Mouse (Mus musculus): ENCODE results near the gene Bach2.

Gene Bach2

DNA sequence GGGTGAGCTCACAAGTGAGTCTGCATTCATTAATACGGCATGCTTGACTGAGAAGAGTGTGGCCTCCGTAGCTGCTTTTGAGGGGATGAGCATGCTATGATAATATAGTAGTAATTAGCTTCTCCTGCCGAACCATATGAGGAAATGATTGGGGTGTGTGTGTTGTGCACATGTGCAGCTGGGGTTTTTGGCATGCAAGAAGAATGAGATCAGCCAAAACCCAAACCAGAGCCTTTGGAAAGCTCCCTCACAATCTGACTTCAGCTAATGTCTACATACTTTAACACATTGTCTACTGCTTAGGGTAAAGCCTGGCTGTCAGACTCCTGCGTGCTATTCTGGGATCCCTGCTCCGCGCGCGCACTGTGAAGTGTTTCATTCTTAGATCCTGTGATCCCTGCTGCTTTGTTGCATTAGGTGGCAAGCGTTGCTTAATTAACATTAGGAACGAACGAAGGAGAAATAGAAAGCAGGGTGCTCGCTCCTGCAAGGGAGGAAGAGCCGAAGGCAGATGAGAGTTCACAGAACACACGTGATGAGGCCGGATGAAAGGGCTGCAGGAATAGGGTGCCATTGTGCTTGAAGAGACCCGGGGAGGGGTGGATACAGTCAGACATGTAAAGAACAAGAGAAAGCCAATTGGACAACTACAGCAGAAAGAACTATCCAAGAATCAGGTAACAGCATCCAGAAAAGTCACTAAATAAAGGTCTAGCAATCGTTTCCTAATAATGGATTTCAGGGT lies 248.2 kb downstream of the Bach2 start:
- DNase-seq (ENCODE audit: low read depth), result no peak

DNA sequence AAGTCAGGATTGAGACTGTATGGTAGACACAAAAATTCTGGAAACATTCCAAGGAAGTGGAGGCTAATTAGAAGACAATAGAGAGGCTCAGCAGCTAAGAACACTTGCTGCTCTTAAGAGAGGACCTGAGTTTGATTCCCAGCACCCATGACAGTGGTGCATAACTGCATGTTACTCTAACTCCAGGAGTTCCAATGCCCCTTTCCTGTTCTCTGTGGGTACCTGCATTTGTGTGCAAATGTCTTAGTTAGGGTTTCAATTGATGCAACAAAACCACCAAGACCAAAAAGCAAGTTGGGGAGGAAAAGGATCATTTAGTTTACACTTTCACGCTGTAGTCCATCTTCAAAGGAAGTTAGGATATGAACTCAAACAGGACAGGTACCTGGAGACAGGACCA lies 250.6 kb downstream of the Bach2 start:
- no peak for DNase-seq (ENCODE audit: low read depth)

DNA sequence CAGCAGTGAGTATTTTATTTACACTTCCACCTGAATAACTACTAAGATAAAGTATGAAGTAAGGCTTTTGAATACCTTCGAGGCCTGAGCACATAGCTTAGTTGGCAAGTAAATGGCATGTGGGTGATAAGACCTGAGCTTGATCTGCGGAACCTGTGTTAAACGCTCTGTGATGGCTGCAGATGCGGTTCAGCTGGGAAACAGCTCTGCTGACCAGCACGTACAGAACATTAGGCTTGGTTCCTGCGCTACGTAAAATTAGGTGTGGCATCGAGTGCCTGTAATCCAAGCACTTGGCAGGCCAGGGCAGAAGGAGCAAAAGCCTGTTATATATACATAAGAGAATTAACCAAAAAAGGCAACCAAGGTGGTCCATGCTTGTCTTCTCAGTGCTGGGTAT lies 252.6 kb downstream of the Bach2 start:
- DNase-seq (ENCODE audit: low read depth), result no peak

DNA sequence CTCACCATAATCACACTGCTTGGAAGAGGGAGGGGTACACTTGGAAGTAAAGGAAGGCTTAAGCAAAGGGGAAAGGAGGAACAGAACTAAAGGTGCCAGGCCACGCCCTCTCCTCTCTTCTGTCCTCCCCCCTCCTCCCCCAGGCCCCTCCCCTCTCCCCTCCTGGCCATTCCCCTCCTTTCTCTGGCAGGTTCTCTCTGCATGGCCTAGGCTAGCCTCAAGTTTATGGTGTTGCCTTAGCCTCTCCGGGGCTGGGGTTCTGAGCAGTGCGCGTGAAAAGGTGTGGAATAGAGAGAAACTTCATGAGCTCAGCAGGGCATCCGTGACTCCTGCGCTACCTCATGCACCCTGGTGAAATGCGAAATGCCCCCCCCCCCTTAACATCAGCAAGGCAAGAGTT lies 254.2 kb downstream of the Bach2 start:
- DNase-seq (ENCODE audit: low read depth), result no peak

DNA sequence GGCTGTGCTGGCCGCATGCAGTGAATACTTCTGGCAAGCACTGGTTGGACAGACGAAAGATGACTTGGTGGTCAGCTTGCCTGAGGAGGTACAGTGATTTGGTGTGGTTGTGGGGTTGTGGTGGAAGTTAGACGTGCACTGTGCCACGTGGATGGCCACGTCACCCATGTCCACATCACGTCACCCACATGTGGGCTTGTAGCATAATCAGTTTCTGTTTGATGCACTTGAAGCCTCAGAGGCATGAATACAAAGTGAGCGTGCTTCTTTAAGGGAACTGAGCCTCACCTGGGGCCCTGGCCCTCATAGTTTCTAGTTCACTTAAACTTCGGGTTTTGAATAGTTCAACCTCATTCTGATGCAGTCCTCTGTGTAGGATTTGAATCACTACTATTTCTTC lies 263.2 kb downstream of the Bach2 start:
- DNase-seq (ENCODE audit: low read depth), result no peak

DNA sequence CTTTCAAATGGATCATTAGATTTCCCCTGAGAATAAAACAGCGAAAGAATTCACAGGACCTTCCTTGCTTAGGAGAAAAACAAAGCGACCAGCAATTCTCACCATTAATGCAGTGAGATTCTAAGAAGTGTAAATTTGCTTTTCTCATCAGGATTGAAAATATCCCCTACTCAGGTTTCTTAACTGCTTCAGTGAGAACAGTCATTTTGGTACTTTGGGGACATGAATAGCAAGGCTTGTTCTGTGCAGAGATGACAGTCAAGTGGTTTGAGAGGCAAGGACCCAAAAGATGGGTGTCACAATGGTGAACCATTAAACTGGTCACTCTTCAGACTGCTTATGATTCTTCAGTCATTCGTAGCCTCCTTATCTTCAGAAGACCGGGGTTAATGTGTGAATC lies 263.6 kb downstream of the Bach2 start:
- DNase-seq (ENCODE audit: low read depth), result no peak

DNA sequence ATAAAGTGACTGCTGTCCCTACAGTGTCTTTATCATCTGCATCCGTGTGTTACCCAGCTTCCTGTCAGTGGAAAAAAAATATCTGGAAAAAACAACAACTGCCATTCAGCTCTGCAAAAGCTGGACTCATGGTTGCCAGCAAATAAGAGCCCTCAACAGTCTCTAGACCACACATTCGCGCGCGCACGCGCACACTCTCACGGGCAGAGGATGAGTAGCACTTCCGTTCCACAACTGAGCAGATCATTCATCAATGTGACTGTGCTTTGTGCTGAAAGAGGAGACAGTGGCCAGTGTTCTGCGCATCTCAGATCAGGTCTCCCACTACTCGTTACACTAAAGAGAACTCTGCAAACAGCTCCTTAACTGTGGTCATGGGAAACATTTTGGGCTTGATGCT lies 265.6 kb downstream of the Bach2 start:
- no peak for DNase-seq (ENCODE audit: low read depth)

DNA sequence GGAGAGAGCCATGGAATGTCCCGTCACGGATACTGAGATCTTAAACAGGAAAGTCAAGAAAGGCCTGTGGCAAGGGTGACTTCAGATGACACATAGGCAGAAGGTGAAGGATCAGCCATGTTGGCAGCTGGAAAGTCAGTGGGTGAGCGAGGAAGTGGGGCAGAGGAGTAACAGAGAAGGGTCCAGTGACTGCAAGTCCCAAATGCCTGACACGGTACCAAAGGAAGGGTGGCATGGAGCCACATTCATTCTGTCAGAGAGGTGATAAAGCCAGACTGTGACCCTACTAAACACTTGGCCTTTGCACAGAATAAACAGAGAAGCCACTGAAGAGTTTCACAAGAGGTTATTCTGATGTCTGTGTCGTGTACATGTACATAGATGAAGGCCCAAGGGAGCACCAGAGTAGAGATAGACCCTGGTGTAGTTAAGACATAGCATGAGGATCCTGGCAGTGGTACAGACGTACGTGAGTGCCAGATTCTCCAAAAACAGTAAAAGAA lies 267.8 kb downstream of the Bach2 start:
- no peak for DNase-seq (ENCODE audit: low read depth)

DNA sequence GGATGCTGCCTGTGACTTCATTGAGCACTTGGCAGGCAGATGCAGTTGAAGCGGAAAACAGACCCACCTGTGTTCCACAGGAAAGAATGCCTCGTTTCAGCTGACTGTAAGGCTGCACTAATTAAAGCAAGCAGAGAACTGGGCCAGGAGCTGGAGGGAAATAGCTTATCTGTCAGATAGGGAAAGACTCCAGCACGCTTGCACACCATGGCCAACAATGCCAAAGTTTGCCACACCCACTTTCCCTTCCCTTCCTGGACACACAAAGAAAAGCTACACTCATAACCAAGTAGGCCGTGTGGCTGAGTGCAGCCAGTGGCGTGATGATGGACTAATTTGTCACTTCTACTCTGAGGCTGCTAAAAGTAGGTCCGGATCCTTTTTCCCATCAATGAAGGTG lies 268.4 kb downstream of the Bach2 start:
- DNase-seq (ENCODE audit: low read depth), result no peak

DNA sequence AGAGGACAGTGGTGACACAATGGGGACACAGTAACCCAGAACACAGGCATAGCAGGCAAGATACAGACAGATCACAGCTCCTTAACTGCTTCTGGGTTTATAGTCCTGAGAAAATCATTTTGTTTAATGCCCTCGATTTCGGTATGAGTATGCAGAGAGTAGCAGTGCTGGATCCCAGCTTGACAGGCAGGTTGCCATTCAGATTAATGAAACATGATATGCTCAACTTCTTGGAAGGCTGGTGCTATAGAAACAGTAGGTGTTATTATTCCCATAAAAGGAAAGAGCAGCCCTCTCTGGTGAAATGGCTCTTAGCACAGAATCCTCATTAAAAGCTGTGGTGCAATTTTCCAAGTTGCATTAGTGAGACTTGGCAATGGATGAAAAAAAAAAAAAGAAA lies 270.0 kb downstream of the Bach2 start:
- DNase-seq (ENCODE audit: low read depth), result no peak

DNA sequence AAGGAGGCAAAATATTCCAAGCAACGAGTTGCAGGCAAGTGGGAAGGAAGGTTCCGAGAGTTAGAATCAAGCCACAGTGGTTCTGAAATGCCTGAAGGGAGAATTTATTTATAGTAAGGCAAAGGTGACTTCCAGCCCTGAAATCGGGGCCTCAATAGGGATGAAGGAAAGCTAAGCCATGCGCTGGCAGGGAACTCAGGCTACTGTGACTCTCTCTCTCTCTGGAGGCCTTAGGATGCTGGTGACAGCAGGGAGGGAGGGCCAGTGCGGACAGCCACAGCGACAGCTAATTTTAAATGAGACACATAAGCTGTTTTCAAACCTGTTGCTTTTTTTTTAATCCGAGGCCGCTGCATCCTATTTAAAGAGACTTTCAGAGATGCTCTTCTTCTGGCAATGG lies 270.4 kb downstream of the Bach2 start:
- no peak for DNase-seq (ENCODE audit: low read depth)

DNA sequence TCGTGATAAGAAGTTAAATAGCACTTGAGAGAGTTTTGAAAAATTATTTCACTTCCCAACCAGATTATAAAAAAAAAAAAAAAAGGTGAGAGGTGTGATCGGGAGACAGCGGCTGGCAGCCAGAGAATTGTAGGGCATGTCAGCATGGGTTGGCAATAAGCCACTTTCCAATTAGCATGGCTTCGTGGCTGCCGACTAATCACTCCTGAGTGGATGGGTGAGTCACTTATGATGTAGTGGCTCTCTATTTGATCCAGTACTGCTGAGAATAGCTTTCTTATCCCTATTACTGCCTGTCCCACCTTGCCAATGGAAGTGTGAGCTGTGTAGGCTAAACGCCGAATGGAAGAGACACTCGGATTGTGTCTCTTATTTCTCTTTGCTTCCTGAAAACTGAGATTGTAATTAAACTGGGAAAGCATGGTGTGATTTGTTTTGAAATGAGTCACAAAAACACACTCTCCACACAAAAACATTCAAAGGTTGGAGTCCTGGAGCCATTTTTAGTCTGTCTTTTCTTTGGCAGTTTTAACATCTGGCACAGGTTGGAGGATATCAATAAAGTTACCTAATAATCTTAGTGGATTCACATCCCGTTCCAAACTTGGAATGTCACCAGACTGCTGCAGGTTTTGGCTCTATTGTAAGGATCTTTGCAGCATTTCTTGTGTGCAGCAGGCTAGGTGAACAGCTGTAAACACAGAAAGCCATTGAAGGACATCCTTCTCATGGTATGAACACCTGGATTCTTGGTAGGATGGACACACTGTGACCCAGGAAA lies 271.4 kb downstream of the Bach2 start:
- DNase-seq (ENCODE audit: low read depth), result no peak

DNA sequence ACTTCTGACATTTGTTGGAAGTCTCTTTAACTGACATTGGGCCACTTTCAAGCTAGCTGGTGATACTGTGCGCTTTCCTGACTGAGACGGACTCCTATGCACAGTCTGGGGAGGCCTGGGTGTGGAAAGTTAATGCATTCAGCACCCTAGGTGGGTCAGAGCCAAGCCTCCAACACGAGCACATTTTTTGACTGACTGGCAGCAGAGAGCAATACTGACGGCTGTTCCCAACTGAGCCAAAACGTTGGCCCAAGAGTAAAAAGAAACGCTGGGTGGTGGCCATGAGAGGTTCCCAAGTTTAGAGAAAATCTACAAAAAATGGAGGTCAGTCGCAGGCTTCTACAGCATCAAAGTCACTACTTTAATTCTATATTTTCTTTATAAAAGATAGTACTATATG lies 272.3 kb downstream of the Bach2 start:
- no peak for DNase-seq (ENCODE audit: low read depth)

DNA sequence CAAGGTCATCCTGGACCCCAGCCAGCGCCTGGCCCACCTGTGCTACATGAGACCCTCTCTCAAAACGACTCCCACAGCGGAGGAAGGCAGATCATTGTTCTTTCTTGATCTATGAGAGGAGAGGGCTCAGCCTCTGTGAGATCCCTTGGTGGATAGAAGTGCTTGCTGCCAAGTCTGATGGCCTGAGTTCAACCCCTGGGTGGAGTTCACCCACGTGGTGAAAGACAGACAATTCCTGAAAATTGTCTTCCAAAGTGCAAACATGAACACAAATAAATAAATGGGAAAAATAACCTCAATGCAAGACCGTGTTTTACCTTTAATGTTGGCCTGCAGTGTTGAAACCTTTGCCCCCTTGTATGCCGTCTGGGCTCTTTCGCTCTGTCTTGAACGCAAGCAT lies 277.5 kb downstream of the Bach2 start:
- DNase-seq (ENCODE audit: low read depth), result no peak

DNA sequence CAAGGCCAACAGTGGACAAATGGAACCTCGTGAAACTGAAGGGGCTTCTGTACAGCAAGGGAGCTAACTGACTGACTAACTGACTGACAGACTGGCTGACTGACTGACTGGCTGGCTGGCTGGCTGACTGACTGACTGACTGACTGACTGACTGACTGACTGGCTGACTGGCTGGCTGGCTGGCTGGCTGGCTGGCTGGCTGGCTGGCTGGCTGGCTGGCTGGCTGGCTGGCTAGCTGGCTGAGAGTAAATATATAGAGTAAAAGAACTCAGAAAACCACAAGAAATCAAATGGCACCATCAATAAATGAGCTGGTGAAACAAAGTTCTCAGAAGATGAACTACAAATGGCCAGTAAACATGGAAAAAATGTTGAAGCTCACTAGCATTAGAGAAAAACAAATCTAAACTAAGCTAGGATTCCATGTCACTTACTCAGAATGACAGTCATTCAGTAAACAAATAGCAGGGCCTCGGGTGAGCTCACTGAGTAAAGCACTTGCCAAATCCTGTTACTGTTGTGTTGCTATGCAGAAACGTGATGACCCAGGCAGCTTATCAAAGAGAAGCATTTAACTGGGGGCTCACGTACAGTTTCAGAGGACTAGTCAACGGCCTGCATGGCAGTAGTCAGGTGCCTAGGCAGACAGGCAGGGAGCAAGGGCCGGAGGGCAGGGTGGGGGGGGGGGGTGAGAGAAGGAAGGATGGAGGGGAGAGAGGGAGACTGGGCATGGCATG lies 280.4 kb downstream of the Bach2 start:
- DNase-seq (ENCODE audit: low read depth), result no peak

DNA sequence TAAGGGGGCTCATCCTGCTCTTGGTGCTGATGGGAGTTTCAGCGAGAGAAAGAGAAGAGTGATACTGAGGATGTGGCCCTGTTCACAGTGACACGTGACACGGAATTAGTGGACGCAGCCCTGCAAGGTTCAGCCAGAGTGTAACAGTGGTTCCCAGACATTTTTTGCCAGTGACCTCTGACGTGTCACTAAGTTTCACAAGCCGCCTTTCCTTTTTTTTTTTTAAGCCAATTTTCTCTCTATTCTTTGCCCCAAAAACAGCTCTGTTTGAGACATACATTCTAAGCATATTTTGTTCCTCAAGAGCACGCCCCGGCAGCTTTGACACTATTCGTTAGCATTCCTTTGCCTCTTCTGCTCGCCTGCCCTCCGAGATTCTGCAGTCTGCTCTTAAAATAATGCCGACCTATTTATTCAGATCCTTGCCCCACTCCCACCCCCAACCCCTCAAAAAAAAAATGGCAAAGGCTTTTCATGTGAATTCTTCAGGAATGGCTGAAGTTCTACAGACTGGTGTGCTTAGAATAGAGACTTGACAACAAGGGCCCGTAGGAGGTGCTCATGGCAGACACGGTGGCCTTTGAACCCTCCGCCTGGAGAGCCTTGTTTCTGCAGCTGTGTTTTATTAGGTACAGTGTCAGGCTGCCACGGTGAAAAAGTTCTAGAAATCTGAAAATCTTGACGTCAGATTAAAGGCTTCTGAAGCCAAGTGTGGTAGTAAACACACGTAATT lies 282.2 kb downstream of the Bach2 start:
- DNase-seq (ENCODE audit: low read depth), result no peak

DNA sequence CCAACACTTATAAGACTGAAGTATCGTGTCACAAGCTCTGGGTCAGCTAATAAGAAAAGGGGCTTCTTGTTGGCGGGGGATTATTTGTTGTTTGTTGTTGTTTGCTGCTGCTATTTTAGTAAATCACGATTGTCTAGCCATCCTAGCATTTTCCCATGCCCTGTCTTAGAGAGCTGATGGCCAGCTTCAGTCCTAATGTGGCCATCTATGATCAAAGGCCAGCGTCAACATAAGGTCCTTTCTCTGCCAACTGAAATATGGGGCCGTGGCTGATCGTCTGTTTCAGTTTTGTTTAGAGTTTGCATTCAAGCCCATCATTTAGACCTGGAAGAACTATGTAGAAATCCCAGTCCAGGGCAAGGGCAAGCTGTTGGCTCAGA lies 282.7 kb downstream of the Bach2 start:
- DNase-seq (ENCODE audit: low read depth), result no peak

DNA sequence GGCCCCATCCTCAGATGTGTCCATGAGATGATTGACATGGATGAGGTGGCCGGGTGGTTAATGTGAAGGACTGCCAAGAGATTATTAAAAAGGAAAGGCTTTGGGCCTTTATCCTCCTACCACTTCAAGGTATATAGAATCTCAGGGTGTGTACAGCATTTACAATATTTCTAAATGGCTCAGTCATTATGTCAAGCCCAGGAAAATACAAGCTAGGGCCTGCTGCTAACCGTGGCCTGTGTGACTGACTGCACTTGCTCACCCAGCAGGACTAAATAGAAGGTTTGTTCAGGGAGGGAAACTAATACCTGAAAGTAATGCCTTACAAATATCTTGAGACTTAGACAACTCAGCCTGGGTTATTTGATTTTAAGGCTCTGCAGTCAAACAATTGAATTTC lies 283.4 kb downstream of the Bach2 start:
- no peak for DNase-seq (ENCODE audit: low read depth)

DNA sequence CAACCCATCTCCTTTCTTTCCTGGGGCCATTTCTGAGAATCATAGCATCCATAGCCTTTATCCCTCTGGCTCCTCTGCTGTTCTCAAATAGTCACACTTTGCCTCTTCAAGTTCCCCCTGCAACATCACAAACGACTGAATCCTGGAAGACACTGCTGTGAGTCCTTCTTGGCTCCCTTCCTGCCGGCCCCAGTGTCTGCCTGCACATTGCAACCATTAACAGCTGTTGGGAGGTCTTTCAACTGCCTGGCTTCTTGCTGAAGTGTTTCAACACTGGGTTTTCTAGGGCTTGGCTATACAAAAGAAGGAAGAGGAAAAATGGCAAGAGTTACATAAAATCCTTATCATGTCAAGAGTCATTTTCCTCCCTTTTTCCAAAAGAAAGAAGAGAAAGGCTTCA lies 285.7 kb downstream of the Bach2 start:
- DNase-seq (ENCODE audit: low read depth), result no peak

DNA sequence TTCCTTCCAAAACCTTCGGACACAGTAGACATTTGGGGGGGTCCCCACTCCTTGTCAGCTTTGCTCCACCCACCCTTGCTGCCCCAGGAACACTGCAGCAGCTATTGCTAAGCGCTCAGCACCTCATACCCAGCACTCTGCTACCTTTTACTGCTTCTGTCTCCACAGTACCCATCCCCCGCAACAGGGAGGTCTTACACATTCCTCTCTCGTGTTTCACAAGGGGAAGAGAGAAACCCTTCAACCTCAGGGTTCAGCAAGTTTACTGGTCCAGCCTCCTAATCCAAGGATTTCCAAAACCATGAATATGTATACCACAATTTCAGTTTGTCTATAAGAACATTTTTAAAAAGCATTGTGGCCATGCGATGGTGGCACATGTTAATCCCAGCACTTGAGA lies 286.4 kb downstream of the Bach2 start:
- DNase-seq (ENCODE audit: low read depth), result no peak

DNA sequence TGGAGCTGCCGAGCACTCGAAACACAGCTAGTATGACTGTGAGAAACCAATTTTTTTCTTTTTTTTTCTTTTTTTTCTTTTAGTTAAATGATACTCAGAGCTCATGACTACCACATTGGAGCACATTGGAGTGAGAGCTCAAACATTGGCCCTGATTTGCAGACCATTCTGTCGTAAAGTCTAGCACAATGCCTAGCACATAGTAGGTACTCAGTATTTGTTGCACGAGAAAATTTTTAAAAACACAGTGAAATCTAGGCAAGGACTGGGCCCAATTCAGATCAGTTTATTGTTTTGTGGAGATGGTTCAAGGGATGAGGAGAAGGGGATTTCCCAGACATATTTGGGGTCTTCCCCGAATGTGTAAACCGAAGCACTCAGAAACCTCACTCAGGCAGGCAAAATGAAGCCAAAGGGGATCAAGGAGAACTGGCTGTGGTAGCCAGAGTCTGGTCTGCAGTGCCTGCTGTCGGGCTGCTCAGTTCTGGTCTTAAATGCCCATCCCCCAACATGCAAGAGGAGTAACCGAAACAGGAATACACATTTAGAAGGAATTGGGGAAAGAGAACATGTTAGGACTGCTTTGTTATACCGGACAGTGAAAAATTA lies 287.7 kb downstream of the Bach2 start:
- no peak for DNase-seq (ENCODE audit: low read depth)

DNA sequence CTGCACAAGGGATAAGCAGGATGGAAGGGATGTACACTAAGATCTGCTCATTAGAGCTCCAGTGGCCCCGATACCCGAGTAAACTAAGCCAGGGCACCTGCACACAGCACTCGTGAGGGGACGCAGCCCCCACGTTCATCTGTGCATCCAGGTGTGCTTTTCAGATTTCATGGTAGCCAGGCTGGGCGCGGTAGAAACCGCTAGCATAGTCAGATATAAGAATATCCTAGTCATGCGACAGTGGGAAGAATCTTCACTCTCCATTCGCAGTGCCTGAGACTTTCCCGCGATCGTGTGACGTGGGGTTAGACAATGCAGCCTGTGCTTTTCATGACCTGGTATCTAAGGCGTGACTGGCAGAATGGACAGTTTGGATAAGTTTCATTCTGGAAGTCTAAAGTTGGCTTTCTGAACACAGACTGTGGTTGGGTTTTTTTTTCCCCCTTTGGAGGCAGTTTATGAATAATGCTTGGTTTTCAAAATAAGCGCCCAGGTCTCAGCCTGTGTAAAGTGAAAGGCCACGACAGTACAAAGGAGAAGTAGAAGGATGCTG lies 290.9 kb downstream of the Bach2 start:
- no peak for DNase-seq (ENCODE audit: low read depth)
